Mouse (Mus musculus) forebrain, embryonic 16.5 days (tissue): ENCODE measurements around the gene Mgat4b. TPM values are rescaled to one million over a fixed set of nuclear protein-coding genes. Genes with fewer than 3 reads are reported as not detected.

Source experiments
- ATAC-seq: fragments of 200-750 bp; cut with Nextera tagmentation; 2 replicates; pipeline ENCODE4 v1.8.0; 2017; ENCODE audit warnings: mild to moderate bottlenecking, moderate library complexity
- H3K27ac ChIP-seq: fragments of 300-500 bp; sonication (generic); 2 replicates; pipeline ENCODE4 v1.5.1; 2014; ENCODE audit warnings: low read length, control low read depth
- H3K27me3 ChIP-seq: fragments of 300-500 bp; sonication (generic); replicated peaks from 2 replicates; pipeline ENCODE4 v1.6.1; 2014; ENCODE audit warnings: low read length; ENCODE audit not compliant: control insufficient read depth, insufficient read depth
- H3K36me3 ChIP-seq: fragments of 300-500 bp; sonication (generic); 2 replicates; pipeline ENCODE4 v1.6.1; 2014; ENCODE audit not compliant: control insufficient read depth, insufficient read depth
- H3K4me1 ChIP-seq: fragments of 300-500 bp; sonication (generic); replicated peaks from 2 replicates; pipeline ENCODE4 v1.6.1; 2014; ENCODE audit warnings: low read length; ENCODE audit not compliant: control insufficient read depth, insufficient read depth
- H3K4me2 ChIP-seq: fragments of 300-500 bp; sonication (generic); 2 replicates; pipeline ENCODE4 v1.6.1; 2014; ENCODE audit warnings: mild to moderate bottlenecking, low read length, control low read depth
- H3K4me3 ChIP-seq: fragments of 300-500 bp; sonication (generic); replicated peaks from 2 replicates; pipeline ENCODE4 v1.5.1; 2014; ENCODE audit warnings: mild to moderate bottlenecking, low read length, control low read depth
- H3K9ac ChIP-seq: fragments of 300-500 bp; sonication (generic); replicated peaks from 2 replicates; pipeline ENCODE4 v1.6.1; 2014; ENCODE audit warnings: low read depth, low read length, control low read depth
- H3K9me3 ChIP-seq: fragments of 300-500 bp; sonication (generic); 2 replicates; pipeline ENCODE4 v1.6.1; 2016; ENCODE audit warnings: low read length; ENCODE audit not compliant: control insufficient read depth
- WGBS: fragments of 180-500 bp; shearing (Covaris S2); extraction: QIAGEN DNeasy Blood & Tissue Kit; methylation state at CpG from one replicate; pipeline ENCODE4 v1.1.7; 2014; 5-methylcytosine and 5-hydroxymethylcytosine counted together
- polyA plus RNA-seq: library from polyadenylated mRNA; unstranded; fragments of >200 nt; fragmentation: Nextera tagmentation; extraction: Ambion mirVana; gene quantifications from 2 replicates; pipeline ENCODE4 v1.2.1, GENCODE M21; 2015

Gene Mgat4b
- polyA plus RNA-seq, 1 experiment from 2014 or later, result 30.6 TPM

DNA sequence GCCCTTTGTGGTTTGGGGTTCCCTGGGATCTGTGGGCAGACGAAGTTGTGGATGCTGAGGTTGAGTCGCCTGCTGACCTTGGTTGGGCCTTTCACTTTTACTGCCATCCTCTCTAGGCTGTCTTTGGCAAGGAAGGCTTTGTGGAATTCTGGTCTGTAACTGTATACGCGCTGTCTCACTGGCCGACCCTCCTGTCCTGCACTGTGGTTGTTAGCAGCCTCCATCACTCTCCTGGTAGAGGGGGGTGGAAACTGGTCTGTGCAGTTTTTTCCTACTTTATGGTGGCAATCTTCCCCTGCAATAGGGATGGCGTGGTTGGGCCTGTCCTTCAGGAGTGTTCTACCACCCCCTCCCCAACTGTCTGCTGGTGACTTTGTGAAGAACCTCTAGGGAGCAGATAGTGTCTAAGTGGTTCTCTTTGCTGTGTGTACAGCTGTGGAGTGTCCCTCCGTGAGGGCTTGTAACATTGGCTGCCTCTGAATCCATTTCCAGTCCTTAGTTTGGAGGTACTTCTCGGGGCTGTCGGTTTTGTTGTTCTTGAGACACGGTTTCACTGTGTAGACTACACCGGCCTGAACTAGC, 42.1 kb downstream of the Mgat4b start:
- H3K27ac ChIP-seq, result no peak overlapping the region
- no peak overlapping the region for H3K4me3 ChIP-seq
- H3K9me3 ChIP-seq, result no peaks in the 10 kb centered on the region
- no peak for ATAC-seq
- no peak overlapping the region for H3K9ac ChIP-seq
- peaks cover 5% of the 10 kb centered on the region; the same call in 1 of the 2 replicates for H3K4me1 ChIP-seq
- H3K4me2 ChIP-seq, result no peak overlapping the region
- no peaks in the 10 kb centered on the region for H3K27me3 ChIP-seq
- 87% methylated on average over 11 of the region's 11 CpGs for WGBS
- peaks cover 6% of the 10 kb centered on the region; the same call in 1 of the 2 replicates for H3K36me3 ChIP-seq

DNA sequence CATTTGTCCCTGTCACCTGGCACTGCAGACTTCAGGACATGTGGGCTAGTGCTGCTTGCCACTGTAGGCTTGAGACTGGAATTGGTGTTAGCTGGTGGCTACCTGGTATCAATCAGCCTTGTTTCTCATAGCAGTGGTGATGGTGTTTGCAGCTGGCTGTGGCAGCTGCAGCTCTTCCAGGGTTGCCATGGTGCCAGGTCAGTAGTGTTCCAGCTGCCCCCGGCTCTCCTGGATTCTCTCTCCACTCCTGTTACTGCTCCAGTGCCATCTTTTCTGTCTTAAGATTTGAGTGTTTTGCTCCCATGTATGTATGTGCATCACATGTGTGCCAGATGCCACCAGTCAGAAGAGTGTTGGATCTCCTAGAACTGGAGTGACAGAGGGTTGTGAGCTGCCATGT, 42.7 kb downstream of the Mgat4b start:
- Histone ChIP-seq H3K4me2 (no peak overlapping the region), H3K27ac (no peak overlapping the region), H3K36me3 (peaks cover 6% of the 10 kb centered on the region; the same call in 1 of the 2 replicates), H3K9me3 (no peaks in the 10 kb centered on the region), H3K9ac (no peak overlapping the region), H3K27me3 (no peaks in the 10 kb centered on the region), H3K4me1 (peaks cover 5% of the 10 kb centered on the region; the same call in 1 of the 2 replicates), H3K4me3 (no peak overlapping the region)
- ATAC-seq, result peak; percentile 30; the same call in 1 of the 2 replicates
- 69% methylated on average over 1 of the region's 1 CpGs for WGBS

DNA sequence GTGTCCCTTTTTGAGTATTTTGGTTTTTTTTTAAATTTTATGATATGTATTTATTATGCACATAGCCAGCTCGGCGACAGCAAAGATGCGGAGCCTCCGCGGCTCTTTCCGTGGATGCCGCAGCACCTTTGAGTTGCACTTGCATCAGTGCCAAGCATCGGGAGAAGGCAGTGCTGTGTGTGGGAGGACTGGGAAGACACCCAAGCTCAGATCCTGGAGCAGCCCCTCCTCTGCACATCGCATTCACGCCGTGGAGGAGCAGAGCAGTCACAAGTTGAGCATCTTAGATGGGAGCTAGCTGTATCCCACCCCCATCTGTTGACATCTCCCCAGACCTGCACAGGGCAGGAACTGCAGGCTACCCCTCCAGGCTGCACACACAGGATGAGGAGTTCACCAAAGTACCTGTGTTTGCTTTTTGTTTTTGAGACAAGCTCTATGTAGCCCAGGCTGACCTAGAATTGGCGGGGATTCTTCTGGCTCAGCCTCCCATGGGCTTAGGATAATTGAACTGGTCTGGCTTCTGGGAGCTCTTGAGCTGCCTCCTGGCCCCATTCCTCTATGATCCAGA, 43.4 kb downstream of the Mgat4b start:
- Histone ChIP-seq H3K27me3 (no peaks in the 10 kb centered on the region), H3K27ac (peak overlapping the region; percentile 19; the same call in 1 of the 2 replicates), H3K4me3 (no peak overlapping the region), H3K4me2 (peak overlapping the region; percentile 9), H3K4me1 (peaks cover 5% of the 10 kb centered on the region; the same call in 1 of the 2 replicates), H3K36me3 (peaks cover 6% of the 10 kb centered on the region; the same call in 1 of the 2 replicates), H3K9ac (no peak overlapping the region), H3K9me3 (no peaks in the 10 kb centered on the region)
- peak; percentile 66 for ATAC-seq
- 67% methylated on average over 12 of the region's 12 CpGs for WGBS

DNA sequence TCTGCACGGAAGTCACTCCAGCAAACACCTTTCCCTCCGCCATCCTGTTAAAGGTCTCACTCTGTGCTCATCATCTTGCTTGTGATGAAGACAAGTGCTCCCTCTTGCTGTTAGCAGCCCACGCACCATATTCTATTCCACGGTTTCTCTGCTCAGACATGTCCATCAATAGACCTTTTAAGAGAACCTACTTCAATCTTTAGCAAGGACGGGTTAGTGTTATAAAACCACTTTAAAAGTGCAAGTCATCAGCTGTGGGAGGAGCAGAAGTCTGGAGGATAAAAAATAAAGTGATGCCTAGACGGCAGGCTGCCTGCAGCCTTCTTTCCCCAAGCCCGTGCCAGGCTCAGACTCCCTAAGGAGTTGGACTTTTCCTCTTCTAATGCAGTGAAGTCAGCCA, 45.9 kb downstream of the Mgat4b start:
- peaks cover 5% of the 10 kb centered on the region; the same call in 1 of the 2 replicates for H3K4me1 ChIP-seq
- no peak overlapping the region for H3K4me3 ChIP-seq
- no peaks in the 10 kb centered on the region for H3K9me3 ChIP-seq
- WGBS, result 88% methylated on average over 7 of the region's 7 CpGs
- peaks cover 14% of the 10 kb centered on the region for H3K36me3 ChIP-seq
- H3K27ac ChIP-seq, result no peak overlapping the region
- no peak overlapping the region for H3K9ac ChIP-seq
- H3K4me2 ChIP-seq, result no peak overlapping the region
- no peaks in the 10 kb centered on the region for H3K27me3 ChIP-seq
- ATAC-seq, result no peak

DNA sequence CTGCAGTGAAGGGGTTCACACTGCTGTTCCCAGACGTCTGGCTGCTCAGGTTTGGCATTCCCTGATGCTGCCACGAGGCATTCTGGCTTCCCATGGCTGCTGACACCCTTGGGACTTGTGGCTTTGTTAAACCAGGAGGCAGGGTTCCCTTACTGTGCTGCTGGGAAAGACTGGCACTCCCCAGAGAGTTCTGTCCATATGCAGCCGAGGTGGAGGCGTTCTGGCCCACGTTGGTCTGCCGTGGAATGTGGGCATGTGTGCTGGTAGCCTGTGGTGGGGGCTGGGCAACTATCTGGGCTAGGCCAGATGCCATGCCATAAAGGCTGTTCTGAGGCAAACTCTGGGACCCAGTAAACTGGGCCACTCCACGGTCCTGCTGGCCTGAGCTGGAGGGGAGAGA, 47.6 kb downstream of the Mgat4b start:
- no peak for ATAC-seq
- Histone ChIP-seq H3K9ac (no peak overlapping the region), H3K4me3 (no peak overlapping the region), H3K27ac (no peak overlapping the region), H3K9me3 (no peaks in the 10 kb centered on the region), H3K4me2 (no peak overlapping the region), H3K4me1 (peaks cover 5% of the 10 kb centered on the region; the same call in 1 of the 2 replicates), H3K36me3 (peaks cover 27% of the 10 kb centered on the region), H3K27me3 (no peaks in the 10 kb centered on the region)
- 81% methylated on average over 7 of the region's 7 CpGs for WGBS

DNA sequence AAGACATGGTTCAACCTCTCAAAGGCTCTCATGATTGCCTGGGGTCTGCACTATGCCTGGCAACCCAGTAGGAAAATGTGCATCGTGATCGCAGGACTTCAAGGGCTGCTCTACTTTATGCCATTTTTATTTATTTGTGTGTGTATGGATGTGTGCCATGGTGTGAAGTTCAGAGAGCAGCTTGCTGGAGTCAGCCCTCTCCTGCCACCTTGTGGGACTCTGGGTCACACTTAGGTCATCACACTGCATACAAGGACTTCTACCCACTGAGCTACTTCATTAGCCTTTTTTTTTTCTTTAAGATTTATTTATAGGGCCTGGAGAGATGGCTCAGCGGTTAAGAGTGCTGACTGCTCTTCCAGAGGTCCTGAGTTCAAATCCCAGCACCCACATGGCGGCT, 51.3 kb downstream of the Mgat4b start:
- Histone ChIP-seq H3K9me3 (no peaks in the 10 kb centered on the region), H3K4me1 (no peaks in the 10 kb centered on the region), H3K27ac (no peak overlapping the region), H3K27me3 (no peaks in the 10 kb centered on the region), H3K4me2 (no peak overlapping the region), H3K9ac (no peak overlapping the region), H3K36me3 (peaks cover 29% of the 10 kb centered on the region), H3K4me3 (no peak overlapping the region)
- WGBS, result 95% methylated on average over 4 of the region's 4 CpGs
- no peak for ATAC-seq

DNA sequence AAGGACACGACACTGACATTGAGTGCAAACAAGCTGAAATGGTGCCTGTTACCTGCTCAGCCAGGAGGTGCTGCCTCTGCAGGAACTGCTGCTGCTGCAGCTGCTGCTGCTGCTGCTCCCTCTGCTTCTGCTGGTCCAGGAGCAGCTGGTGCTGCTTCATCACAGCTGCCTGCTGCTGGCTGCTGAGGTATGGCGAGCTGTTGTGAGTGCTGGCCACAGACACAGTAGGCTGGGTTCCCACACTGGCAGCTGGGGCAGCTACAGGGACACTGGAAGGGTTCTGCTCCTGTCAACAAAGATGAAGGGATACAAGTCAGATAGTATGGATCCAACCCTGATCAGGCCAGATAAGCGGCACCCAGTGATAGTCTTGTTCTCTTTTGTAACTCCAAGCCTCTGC, 52.5 kb downstream of the Mgat4b start:
- no peak overlapping the region for H3K9ac ChIP-seq
- no peaks in the 10 kb centered on the region for H3K4me1 ChIP-seq
- no peak overlapping the region for H3K4me2 ChIP-seq
- H3K36me3 ChIP-seq, result peaks cover 26% of the 10 kb centered on the region
- no peaks in the 10 kb centered on the region for H3K9me3 ChIP-seq
- no peak for ATAC-seq
- WGBS, result 90% methylated on average over 3 of the region's 3 CpGs
- no peaks in the 10 kb centered on the region for H3K27me3 ChIP-seq
- no peak overlapping the region for H3K4me3 ChIP-seq
- H3K27ac ChIP-seq, result no peak overlapping the region

DNA sequence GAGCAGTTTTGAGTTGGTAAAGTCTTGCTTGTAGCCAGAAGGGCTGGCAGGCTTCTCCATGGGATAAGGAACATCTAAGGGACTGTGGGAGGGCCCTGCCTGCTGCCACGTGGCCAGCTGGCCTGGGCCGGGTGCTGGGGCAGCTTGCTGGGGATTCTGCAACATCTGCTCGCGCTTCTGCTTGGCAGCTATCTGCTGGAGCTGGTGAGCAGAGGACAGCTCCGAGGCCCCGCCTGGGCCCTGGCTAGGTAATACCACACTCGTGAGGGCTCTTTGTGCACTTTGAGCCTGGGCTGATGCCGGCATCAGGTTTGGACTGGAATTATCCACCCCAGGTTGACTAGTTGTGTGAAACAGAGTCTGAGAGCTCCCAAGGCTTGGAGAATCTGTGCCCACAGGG, 55.2 kb downstream of the Mgat4b start:
- Histone ChIP-seq H3K4me3 (no peak overlapping the region), H3K9ac (no peak overlapping the region), H3K36me3 (peaks cover 21% of the 10 kb centered on the region), H3K4me1 (no peaks in the 10 kb centered on the region), H3K27ac (no peak overlapping the region), H3K27me3 (no peaks in the 10 kb centered on the region), H3K9me3 (no peaks in the 10 kb centered on the region), H3K4me2 (no peak overlapping the region)
- whole genome bisulfite sequencing, result 89% methylated on average over 8 of the region's 8 CpGs
- no peak for ATAC-seq

DNA sequence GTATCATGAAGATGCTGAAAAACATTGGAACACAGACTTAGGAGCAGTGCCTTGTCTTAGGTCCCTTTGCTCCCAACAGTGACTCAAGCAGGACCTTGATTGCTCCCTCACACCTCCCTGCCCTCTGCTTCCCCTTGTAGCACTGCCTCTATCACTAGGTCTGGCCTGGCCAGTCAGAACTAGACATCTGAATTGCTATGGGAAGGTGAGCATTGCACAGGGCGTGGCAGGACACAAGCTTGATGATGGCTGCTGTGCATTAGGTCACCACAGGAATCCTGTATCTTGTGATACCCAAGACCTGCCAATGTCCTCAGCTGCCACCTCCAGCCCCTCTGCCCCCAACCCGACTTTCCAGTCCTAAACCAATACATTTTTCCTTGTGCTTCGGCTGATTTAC, 56.3 kb downstream of the Mgat4b start:
- H3K9ac ChIP-seq, result no peak overlapping the region
- H3K27ac ChIP-seq, result no peak overlapping the region
- H3K27me3 ChIP-seq, result no peaks in the 10 kb centered on the region
- peaks cover 14% of the 10 kb centered on the region for H3K36me3 ChIP-seq
- no peak for ATAC-seq
- H3K4me2 ChIP-seq, result no peak overlapping the region
- no peaks in the 10 kb centered on the region for H3K4me1 ChIP-seq
- no peak overlapping the region for H3K4me3 ChIP-seq
- 91% methylated on average over 3 of the region's 3 CpGs for WGBS
- H3K9me3 ChIP-seq, result no peaks in the 10 kb centered on the region
